Mouse (Mus musculus) adrenal gland, adult 2 months (tissue): ENCODE results near the gene Sgpp1. TPM values are rescaled to one million over a fixed set of nuclear protein-coding genes. Genes with fewer than 3 reads are reported as not detected.
"Not testable (repeated sequence)": the region's sequence is repeated elsewhere in the genome, so short reads cannot be mapped to it uniquely, and the experiment has no call there.

Experiments
- DNase-seq: peaks from one replicate; pipeline ENCODE4 v3.0.0; 2021
- polyA plus RNA-seq: library from polyadenylated mRNA; depleted of rRNA; stranded (reverse); fragments of >200 nt; gene quantifications from 2 replicates; pipeline ENCODE4 v1.2.3, GENCODE M21; 2012; rRNA removed
- total RNA-seq, 2 experiments: library from RNA; stranded (reverse); gene quantifications; 2 replicates each; pipeline ENCODE4 v1.2.3; 2021

Sgpp1 gene
- total and polyA plus RNA-seq, 3 experiments, result 141 to 178 (median 152) TPM

GRCm38 (mm10) chr12:75689003-75689402 is 46.5 kb downstream of the Sgpp1 start:
- no peak for DNase-seq

- no peak for DNase-seq
Observed at GRCm38 (mm10) chr12:75687314-75687713, 48.2 kb downstream of the Sgpp1 start.

- DNase-seq, result not testable (repeated sequence)
Observed at GRCm38 (mm10) chr12:75684026-75684425, 51.5 kb downstream of the Sgpp1 start.

- DNase-seq, result no peak
Observed at GRCm38 (mm10) chr12:75683598-75683997, 51.9 kb downstream of the Sgpp1 start.

- peak; percentile 50 for DNase-seq
Observed at GRCm38 (mm10) chr12:75682842-75683241, 52.7 kb downstream of the Sgpp1 start.

- no peak for DNase-seq
Observed at GRCm38 (mm10) chr12:75681101-75681500, 54.4 kb downstream of the Sgpp1 start.

GRCm38 (mm10) chr12:75678393-75678792 is 57.1 kb downstream of the Sgpp1 start:
- no peak for DNase-seq

- no peak for DNase-seq
Observed at GRCm38 (mm10) chr12:75672630-75673029, 62.9 kb downstream of the Sgpp1 start.

GRCm38 (mm10) chr12:75671759-75672315 is 63.7 kb downstream of the Sgpp1 start:
- no peak for DNase-seq

- DNase-seq, result no peak
Observed at GRCm38 (mm10) chr12:75670611-75671010, 64.9 kb downstream of the Sgpp1 start.

GRCm38 (mm10) chr12:75669258-75670106 is 66.0 kb downstream of the Sgpp1 start, which contains the start of gene Wdr89:
Gene Wdr89 (minus strand): TSS chr12:75669537.
- DNase-seq, result peak; percentile 99

GRCm38 (mm10) chr12:75668916-75669257 is 66.6 kb downstream of the Sgpp1 start:
- no peak for DNase-seq

- DNase-seq, result no peak
Observed at GRCm38 (mm10) chr12:75668221-75668620, 67.3 kb downstream of the Sgpp1 start.

GRCm38 (mm10) chr12:75666939-75667338 is 68.6 kb downstream of the Sgpp1 start:
- DNase-seq, result peak; percentile 48

- DNase-seq, result no peak
Observed at GRCm38 (mm10) chr12:75664516-75664810, 71.1 kb downstream of the Sgpp1 start.

Other genes with a start within 250 kb of the Sgpp1 start
- 10 to 100 TPM; 45.2 to 50.3 TPM for gene Ppp2r5e, start 139.5 kb downstream of the Sgpp1 start, total RNA-seq
- 50.3 and 57.4 TPM in 2 replicates for gene Ppp2r5e, start 139.5 kb downstream of the Sgpp1 start, polyA plus RNA-seq
- gene Wdr89, start 66.2 kb downstream of the Sgpp1 start, total RNA-seq, result 1 to 10 TPM; 3.2 to 4.9 TPM
- gene Wdr89, start 66.2 kb downstream of the Sgpp1 start, polyA plus RNA-seq, result 1.5 and 2.0 TPM in 2 replicates
- 10 to 100 TPM; 44.3 to 45.1 TPM for gene Syne2, start 82.4 kb upstream of the Sgpp1 start, total RNA-seq
- 19.1 and 19.5 TPM in 2 replicates for gene Syne2, start 82.4 kb upstream of the Sgpp1 start, polyA plus RNA-seq